Mouse (Mus musculus) midbrain, embryonic 11.5 days (tissue): Measurements from ENCODE around the gene Ttll1. TPM values are rescaled to one million over a fixed set of nuclear protein-coding genes. Genes with fewer than 3 reads are reported as not detected.

Source experiments
- ATAC-seq: fragments of 200-750 bp; cut with Nextera tagmentation; 2 replicates; pipeline ENCODE4 v1.8.0; 2017; ENCODE audit warnings: moderate TSS enrichment, moderate library complexity; ENCODE audit not compliant: low FRiP score
- DNase-seq: peaks from one replicate; pipeline ENCODE4 v3.0.0; 2015; ENCODE audit warnings: low spot score; ENCODE audit errors: missing footprints
- H3K27ac ChIP-seq: fragments of 300-500 bp; sonication (generic); 2 replicates; pipeline ENCODE4 v1.5.1; 2014; ENCODE audit warnings: low read depth, low read length
- H3K27me3 ChIP-seq: fragments of 300-500 bp; sonication (generic); 2 replicates; pipeline ENCODE4 v1.6.1; 2014; ENCODE audit warnings: mild to moderate bottlenecking, low read length, moderate library complexity, mixed read lengths; ENCODE audit not compliant: control insufficient read depth, insufficient read depth
- H3K36me3 ChIP-seq: fragments of 300-500 bp; sonication (generic); 2 replicates; pipeline ENCODE4 v1.6.1; 2014; ENCODE audit warnings: mild to moderate bottlenecking, low read length, moderate library complexity, mixed read lengths; ENCODE audit not compliant: control insufficient read depth, insufficient read depth
- H3K4me1 ChIP-seq: fragments of 300-500 bp; sonication (generic); 2 replicates; pipeline ENCODE4 v1.6.1; 2014; ENCODE audit warnings: low read length; ENCODE audit not compliant: control insufficient read depth, insufficient read depth
- H3K4me2 ChIP-seq: fragments of 300-500 bp; sonication (generic); 2 replicates; pipeline ENCODE4 v1.6.1; 2014; ENCODE audit warnings: mild to moderate bottlenecking, moderate library complexity
- H3K4me3 ChIP-seq: fragments of 300-500 bp; sonication (generic); 2 replicates; pipeline ENCODE4 v1.5.1; 2014; ENCODE audit warnings: low read depth, low read length
- H3K9ac ChIP-seq: fragments of 300-500 bp; sonication (generic); 2 replicates; pipeline ENCODE4 v1.6.1; 2014; ENCODE audit warnings: low read length
- H3K9me3 ChIP-seq: fragments of 300-500 bp; sonication (generic); 2 replicates; pipeline ENCODE4 v1.6.1; 2016; ENCODE audit warnings: low read length; ENCODE audit not compliant: control insufficient read depth
- WGBS: fragments of 180-500 bp; shearing (Covaris S2); extraction: QIAGEN DNeasy Blood & Tissue Kit; methylation state at CpG from one replicate; pipeline ENCODE4 v1.1.7; 2014; 5-methylcytosine and 5-hydroxymethylcytosine counted together
- polyA plus RNA-seq: library from polyadenylated mRNA; unstranded; fragments of >200 nt; fragmentation: Nextera tagmentation; extraction: Ambion mirVana; gene quantifications from 2 replicates; pipeline ENCODE4 v1.2.1, GENCODE M21; 2014

Gene Ttll1
- polyA plus RNA-seq, 1 experiment from 2014 or later = 32.2 TPM

DNA sequence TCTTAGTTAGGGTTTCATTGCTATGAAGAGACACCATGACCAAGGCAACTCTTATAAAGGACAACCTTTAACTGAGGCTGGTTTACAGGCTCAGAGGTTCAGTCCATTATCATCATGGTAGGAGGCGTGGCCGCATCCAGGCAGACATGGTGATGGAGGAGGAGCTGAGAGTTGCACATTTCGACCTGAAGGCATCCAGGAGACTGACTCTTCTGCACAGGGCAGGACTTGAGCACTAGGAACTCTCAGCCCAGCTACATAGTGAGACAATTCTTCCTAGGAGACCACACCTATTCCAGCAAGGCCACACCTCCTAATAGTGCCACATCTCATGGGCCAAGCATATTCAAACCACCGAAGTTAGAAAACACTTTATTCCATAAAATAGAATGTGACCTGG is 30.9 kb downstream of the Ttll1 start:
- Histone ChIP-seq H3K27ac (no peak overlapping the region), H3K4me3 (no peak overlapping the region), H3K9ac (no peak overlapping the region), H3K4me2 (no peak overlapping the region), H3K9me3 (no peaks in the 10 kb centered on the region), H3K36me3 (no peaks in the 10 kb centered on the region), H3K27me3 (no peaks in the 10 kb centered on the region), H3K4me1 (no peaks in the 10 kb centered on the region)
- WGBS = 89% methylated on average over 4 of the region's 4 CpGs
- ATAC-seq = no peak
- DNase-seq = no peak

DNA sequence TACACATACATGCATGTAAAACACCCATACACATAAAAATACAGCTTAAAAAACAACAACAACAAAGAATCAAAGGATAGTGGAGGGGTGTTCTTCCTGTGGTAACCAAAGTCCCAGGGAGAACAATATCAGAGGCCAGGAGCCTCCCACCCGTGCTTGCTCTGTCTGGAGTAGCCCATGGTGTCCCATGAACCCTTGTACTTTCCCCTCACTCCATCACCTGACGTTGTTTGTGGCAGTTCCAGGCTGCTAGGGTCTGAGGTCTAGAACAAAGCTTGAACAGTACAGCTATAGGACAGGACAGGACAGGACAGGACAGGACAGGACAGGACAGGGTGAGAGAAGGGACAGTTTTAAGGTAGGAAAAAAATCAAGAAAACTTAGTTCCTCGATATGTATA is 32.6 kb downstream of the Ttll1 start:
- no peaks in the 10 kb centered on the region for H3K36me3 ChIP-seq
- H3K4me2 ChIP-seq = no peak overlapping the region
- H3K27ac ChIP-seq = no peak overlapping the region
- no peak overlapping the region for H3K9ac ChIP-seq
- WGBS = 77% methylated on average over 3 of the region's 3 CpGs
- no peak overlapping the region for H3K4me3 ChIP-seq
- no peak for ATAC-seq
- DNase-seq = no peak
- H3K9me3 ChIP-seq = no peaks in the 10 kb centered on the region
- no peaks in the 10 kb centered on the region for H3K4me1 ChIP-seq
- H3K27me3 ChIP-seq = no peaks in the 10 kb centered on the region

DNA sequence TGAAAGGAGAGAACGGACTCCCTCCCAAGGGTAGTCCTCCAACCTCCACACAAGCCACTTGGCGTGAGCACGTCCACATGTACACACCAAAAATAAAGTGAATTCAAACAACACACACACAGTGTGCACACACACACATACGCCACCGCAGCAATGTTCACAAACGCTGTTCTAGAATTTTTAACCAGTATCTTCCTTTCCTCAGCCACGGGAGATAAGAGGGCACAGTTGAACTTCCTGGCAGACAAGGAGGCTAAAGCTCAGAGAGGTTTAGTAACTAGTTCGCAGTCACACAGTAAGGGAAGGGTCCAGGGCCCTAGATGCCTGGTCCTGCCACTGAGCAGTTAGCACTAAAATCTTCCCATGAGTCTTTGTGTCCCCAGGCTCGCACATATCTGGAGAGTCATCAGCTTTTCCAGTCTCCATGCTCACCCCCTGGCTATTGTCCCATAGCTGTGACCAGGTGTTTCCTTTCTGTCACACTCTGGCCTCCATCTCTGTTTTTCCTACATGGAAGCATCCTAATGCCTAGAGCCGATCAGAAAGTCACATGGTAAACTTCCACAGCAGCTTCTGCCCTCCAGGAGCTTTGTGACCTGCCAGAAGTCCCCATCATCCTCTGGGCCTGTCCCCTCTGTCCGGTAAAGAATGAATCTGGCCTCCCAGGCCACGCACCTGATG is 34.0 kb downstream of the Ttll1 start:
- H3K27ac ChIP-seq = no peak overlapping the region
- ATAC-seq (no peak), DNase-seq (no peak)
- H3K4me3 ChIP-seq = no peak overlapping the region
- no peaks in the 10 kb centered on the region for H3K36me3 ChIP-seq
- no peak overlapping the region for H3K4me2 ChIP-seq
- H3K9ac ChIP-seq = no peak overlapping the region
- no peaks in the 10 kb centered on the region for H3K9me3 ChIP-seq
- 86% methylated on average over 12 of the region's 12 CpGs for WGBS
- H3K27me3 ChIP-seq = no peaks in the 10 kb centered on the region
- no peaks in the 10 kb centered on the region for H3K4me1 ChIP-seq

DNA sequence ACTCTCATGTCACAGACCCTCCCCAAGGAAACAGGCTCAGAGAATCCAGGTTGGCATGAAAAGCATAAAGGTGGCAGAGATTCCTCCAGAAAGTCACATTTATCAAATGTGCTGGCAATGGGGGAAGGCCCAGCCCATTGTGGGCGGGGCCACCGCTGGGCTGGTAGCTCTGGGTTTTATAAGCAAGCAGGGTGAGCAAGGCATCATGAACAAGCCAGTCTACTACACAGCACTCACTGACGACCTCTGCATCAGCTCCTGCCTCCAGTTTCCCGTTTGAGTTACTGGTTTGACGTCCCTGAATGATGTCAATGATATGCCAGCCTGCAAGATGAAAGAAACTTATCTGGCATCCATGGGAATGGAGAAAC is 36.2 kb downstream of the Ttll1 start:
- no peaks in the 10 kb centered on the region for H3K36me3 ChIP-seq
- no peak overlapping the region for H3K4me2 ChIP-seq
- H3K9me3 ChIP-seq = no peaks in the 10 kb centered on the region
- H3K4me3 ChIP-seq = no peak overlapping the region
- 36% methylated on average over 5 of the region's 5 CpGs for WGBS
- no peak for ATAC-seq
- no peak overlapping the region for H3K27ac ChIP-seq
- DNase-seq = no peak
- no peaks in the 10 kb centered on the region for H3K4me1 ChIP-seq
- no peaks in the 10 kb centered on the region for H3K27me3 ChIP-seq
- no peak overlapping the region for H3K9ac ChIP-seq

DNA sequence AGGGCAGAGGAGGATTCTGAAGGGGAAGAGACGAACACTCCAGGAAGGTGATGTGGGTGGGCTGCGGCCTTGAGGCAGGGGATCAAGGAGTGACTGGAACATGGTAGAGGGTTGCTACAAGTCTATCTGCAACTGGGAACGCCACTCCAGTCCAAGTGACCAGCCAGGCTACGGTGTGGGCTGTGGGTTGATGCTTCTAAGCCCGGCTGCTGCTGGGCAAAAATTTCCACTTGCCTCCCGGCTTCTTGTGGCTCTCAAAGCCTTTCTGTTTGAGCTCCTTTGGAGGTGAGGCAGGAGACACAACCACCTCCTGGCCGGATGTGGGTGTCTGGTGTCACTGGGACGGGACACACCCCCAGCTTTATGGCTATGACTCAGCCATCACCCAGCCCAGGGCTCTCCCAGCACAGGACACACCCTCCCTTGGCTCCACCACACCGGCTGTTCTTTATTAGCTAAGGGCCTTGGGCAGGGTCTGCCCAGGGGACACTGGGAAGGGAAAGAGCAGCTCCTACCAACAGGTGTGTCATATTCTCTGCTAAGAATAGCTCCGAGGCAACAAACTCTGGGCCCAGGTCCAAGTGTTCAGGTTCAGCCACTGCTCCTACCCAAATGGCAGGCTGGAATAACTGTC is 36.7 kb downstream of the Ttll1 start:
- H3K4me3 ChIP-seq = no peak overlapping the region
- no peaks in the 10 kb centered on the region for H3K27me3 ChIP-seq
- no peaks in the 10 kb centered on the region for H3K36me3 ChIP-seq
- WGBS = 72% methylated on average over 10 of the region's 10 CpGs
- ATAC-seq (no peak), DNase-seq (no peak)
- no peak overlapping the region for H3K27ac ChIP-seq
- no peak overlapping the region for H3K9ac ChIP-seq
- H3K4me2 ChIP-seq = no peak overlapping the region
- H3K9me3 ChIP-seq = no peaks in the 10 kb centered on the region
- no peaks in the 10 kb centered on the region for H3K4me1 ChIP-seq

DNA sequence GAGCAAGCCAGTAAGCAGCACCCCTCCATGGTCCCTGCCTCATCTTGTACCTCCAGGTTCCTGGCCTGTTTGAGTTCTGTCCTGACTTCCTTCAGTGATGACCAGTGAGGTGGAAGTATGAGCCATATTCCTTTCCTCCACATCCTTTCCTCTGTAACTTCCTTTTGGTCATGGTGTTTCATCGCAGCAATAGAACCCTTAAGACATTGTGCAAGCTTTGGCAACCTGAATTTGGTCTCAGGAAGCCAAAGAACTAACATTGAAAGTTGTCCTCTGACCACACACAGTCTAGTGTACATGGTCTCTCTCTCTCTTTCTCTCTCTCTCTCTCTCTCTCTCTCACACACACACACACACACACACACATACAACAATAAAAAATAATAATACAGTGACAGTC is 37.4 kb downstream of the Ttll1 start:
- no peak for DNase-seq
- no peak for ATAC-seq
- 100% methylated on average over 1 of the region's 1 CpGs for WGBS
- H3K27ac ChIP-seq = no peak overlapping the region
- no peaks in the 10 kb centered on the region for H3K27me3 ChIP-seq
- H3K4me2 ChIP-seq = no peak overlapping the region
- no peaks in the 10 kb centered on the region for H3K9me3 ChIP-seq
- no peak overlapping the region for H3K9ac ChIP-seq
- no peaks in the 10 kb centered on the region for H3K4me1 ChIP-seq
- no peak overlapping the region for H3K4me3 ChIP-seq
- H3K36me3 ChIP-seq = no peaks in the 10 kb centered on the region

DNA sequence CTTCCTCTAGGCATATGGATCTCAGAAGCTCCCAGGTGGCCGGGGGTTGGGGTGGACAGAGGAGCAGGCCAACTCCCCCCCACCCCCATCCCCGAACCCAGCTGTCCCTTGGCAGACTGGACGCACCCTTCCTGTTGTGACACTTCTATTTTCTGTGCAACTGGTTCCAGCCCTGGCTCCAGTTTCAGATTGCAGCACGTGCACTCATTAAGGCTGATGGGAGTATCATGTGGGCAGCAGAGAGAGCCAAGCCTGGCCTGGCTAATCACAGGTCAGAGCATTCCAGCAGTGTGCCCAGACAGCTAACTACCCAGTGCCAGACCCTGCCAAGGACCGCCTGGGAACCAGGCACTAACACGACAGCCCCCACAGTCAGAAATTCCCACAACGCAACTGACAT is 39.2 kb downstream of the Ttll1 start:
- no peak for ATAC-seq

DNA sequence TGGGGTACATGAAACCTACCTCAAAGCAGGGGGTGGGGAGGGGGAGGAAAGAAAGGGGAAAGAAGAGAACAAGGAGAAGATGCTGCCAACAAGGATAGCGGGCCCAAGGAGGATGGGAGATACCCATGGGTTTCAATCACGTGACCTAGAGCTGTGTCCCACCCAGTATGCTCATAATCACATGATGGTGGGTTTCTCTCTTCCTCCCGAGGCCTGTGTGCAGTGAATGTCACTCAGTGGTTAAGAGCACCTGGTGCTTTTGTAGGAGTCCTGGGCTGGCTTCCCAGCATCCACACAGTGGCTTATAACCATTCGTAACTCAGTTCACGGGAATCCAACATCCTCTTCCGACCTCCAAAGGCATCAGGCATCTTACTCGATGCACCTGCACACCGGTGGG is 40.2 kb downstream of the Ttll1 start:
- ATAC-seq (no peak), DNase-seq (no peak)
- 84% methylated on average over 8 of the region's 8 CpGs for WGBS
- Histone ChIP-seq H3K4me2 (no peak overlapping the region), H3K9me3 (no peaks in the 10 kb centered on the region), H3K4me1 (no peaks in the 10 kb centered on the region), H3K9ac (no peak overlapping the region), H3K4me3 (no peak overlapping the region), H3K36me3 (no peaks in the 10 kb centered on the region), H3K27me3 (no peaks in the 10 kb centered on the region), H3K27ac (no peak overlapping the region)

More for the DNA sequence above, 39.2 kb downstream of the Ttll1 start:
- Histone ChIP-seq H3K27ac (no peak overlapping the region), H3K4me3 (no peak overlapping the region), H3K36me3 (no peaks in the 10 kb centered on the region), H3K9me3 (no peaks in the 10 kb centered on the region), H3K4me2 (no peak overlapping the region), H3K27me3 (no peaks in the 10 kb centered on the region), H3K4me1 (no peaks in the 10 kb centered on the region), H3K9ac (no peak overlapping the region)
- WGBS = 86% methylated on average over 7 of the region's 7 CpGs
- DNase-seq = no peak

DNA sequence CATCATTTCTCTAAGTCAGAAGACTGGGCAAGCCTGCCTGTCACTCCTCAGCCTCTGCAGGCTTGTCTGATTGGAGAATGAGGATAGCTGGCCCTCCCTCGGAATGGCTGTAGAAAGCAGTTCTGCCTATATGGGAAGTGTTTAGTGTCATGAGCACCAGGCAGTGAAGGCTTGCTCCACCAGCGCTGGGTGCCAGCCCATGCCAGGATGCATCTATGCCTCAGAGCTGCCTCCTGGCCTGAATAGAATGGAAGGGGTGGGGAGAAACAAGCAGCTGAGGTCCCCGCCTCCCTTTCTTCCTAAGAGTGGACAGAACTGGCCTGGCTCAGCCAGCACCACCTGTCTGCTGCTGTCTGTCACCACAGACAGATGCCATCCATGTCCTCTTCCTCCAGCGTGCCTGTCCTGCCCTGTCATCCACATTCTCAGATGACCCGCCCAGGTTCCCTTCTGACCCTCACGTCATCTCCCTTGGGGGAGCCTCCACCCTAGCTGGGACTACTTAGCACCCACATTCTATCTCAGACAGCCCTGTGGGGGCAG is 41.3 kb downstream of the Ttll1 start:
- no peaks in the 10 kb centered on the region for H3K36me3 ChIP-seq
- 71% methylated on average over 6 of the region's 6 CpGs for WGBS
- DNase-seq = no peak
- H3K4me1 ChIP-seq = no peaks in the 10 kb centered on the region
- H3K27ac ChIP-seq = no peak overlapping the region
- H3K27me3 ChIP-seq = no peaks in the 10 kb centered on the region
- H3K9ac ChIP-seq = no peak overlapping the region
- ATAC-seq = no peak
- H3K4me2 ChIP-seq = no peak overlapping the region
- no peaks in the 10 kb centered on the region for H3K9me3 ChIP-seq
- H3K4me3 ChIP-seq = no peak overlapping the region
